Mouse (Mus musculus): ENCODE measurements around the gene Fshr.

Fshr gene

DNA sequence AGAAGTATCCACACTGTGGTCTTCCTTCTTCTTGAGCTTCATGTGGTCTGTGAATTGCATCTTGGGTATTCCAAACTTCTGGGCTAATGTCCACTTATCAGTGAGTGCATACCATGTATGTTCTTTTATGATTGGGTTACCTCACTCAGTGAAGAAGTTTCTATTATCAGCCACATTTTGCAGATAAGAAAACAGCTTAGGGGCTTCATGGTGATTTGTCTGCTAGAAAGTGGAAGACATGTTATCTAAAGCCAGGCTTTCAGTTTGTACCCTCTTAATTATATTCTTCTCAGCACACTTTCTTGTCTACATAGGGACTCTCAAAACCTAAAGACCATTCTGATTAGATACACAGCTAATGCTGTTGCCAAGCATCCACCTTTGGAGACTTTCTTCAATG, 165.8 kb downstream of the Fshr start:
- DNase-seq (ENCODE audit: low spot score) = no peak

DNA sequence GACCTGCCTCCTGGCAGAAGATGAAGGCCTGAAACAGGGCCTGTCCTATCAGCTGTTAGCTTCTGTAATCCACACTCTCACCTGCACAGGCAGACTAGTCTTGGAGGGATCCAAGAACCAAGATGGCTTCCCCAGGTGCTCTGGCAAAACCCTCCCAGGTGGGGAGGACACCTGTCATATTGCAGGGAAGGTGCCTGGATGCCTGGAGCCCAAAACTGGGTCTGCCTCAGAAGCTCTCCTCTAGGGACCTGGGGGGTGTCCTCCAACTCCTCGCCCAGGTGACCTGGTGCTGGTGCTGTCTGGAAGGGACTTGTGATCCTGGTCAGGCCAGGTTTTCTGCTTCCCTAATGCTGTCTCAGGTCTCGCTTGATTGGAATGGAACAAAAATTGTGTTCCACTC, 167.5 kb downstream of the Fshr start:
- no peak for DNase-seq (ENCODE audit: low spot score)

DNA sequence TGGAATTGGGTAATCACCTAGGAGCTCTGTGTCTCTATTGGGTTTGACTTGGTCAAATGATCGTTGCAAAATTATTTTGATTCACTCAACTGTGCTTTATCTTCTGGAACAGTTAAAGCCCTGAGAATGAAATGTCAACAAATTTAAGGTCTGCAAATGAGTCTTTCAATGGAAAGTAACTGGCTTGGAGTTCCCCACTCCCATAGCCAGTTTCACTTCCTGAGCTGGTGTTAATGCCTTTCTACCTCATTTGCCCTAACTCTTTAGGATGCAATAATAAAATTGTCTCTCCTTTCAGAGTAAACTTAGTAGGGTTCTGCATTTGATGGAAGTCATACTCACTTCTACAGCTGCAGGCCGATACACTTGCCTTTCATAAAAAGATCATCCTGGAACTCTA, 181.0 kb downstream of the Fshr start:
- DNase-seq (ENCODE audit: low spot score) = no peak

DNA sequence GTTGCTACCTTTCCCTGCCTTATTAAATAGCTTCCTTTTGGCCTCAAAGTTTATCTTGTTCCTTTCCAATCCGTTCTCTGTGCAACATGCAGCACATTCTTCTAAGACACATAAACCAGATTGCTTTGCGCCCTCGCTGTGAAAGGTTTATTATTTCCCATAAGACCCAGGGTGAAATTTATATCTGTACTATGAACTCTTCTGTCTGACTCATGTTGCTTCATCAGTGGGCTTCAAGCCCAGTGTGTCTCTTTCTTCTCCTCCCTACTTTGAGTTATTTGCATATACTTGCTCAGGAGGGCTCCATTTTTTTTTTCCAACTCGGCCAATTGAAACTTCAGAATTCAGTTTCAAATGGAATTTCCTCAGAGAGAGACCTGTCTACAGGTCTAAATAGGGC, 183.5 kb downstream of the Fshr start:
- DNase-seq (ENCODE audit: low spot score) = no peak

DNA sequence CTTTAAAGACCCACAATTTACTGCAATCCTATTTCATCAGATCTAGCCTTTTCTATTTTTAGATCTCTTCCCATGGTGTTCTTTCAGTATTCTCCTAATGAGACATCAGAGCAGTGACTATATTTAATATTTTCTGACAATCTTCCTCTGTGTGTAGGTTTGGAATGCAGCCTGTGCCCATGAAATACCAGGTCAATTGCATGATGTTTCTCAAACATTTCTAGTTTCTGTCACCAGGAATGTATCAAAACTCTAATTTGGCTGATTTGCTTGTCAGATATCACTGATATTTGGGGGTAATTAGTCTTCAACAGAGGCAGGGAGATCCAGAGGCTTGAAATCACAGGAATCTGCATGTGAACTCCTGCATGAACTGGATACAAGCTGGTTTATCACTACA, 186.8 kb downstream of the Fshr start:
- DNase-seq (ENCODE audit: low spot score) = no peak

DNA sequence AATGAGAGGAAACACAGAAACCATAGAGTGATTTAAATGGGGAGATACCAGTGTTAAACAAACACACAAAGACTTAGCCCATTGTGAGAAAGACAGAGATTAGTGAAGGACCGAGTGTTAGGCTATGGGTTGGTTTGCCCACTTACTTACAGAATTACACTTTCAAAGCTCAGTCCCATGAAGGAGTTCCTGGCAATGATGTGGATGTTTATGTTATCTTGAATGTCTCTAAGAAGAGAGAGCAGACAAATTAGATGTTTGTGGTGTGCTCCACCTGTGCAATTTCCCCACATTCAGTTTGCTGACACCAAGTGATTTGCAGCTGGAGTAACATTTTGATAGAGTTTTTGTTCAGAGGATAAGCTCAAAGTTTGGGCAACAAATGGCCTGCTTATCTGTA, 191.4 kb downstream of the Fshr start:
- DNase-seq (ENCODE audit: low spot score) = no peak

DNA sequence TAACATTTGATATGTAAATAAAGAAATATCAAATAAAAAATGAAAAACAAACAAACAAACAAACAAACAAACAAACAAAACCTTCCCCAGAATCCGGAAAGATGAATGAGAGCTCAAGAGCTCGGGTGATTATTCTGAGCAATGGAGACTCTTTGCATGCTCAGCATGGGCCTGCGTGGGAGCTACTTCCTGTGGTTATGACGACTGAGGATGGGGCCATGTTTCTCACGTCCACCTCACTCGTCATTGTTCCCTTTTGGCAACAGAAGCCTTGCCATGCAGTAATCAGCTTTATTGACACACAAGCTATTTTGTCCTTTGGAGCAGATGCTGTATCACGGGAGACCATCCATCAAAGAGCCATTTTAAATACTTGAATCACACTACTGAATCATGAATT, 191.8 kb downstream of the Fshr start:
- DNase-seq (ENCODE audit: low spot score) = no peak

- no peak for DNase-seq (ENCODE audit: low spot score)
These were observed 194.5 kb downstream of the Fshr start for GRCm38 (mm10) chr17:89005959-89006358.

GRCm38 (mm10) chr17:88999907-89000306, 200.6 kb downstream of the Fshr start:
- no peak for DNase-seq (ENCODE audit: low spot score)

DNA sequence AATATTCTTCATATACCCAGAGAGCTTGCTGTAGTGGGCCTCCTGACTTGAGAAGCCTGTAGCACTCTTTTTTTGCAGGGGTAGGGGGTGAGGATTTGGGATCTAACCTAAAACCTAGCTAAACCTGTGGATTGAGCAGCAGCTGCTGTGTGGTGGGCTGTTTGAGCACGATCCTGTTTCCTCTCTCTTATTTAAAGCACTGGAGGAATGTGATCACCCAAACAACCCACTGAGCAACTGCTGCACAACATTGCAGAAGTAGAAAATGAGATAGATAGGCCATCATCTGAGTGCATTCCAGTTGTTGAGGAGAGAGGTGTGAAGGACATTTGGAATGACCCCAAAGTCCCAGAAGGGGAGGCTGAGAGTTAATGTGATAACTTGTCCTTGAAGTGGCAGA, 202.2 kb downstream of the Fshr start:
- no peak for DNase-seq (ENCODE audit: low spot score)

- DNase-seq (ENCODE audit: low spot score) = no peak
These were observed 209.2 kb downstream of the Fshr start for GRCm38 (mm10) chr17:88991238-88991637.

- no peak for DNase-seq (ENCODE audit: low spot score)
These were observed 219.6 kb downstream of the Fshr start for GRCm38 (mm10) chr17:88980708-88981355.

DNA sequence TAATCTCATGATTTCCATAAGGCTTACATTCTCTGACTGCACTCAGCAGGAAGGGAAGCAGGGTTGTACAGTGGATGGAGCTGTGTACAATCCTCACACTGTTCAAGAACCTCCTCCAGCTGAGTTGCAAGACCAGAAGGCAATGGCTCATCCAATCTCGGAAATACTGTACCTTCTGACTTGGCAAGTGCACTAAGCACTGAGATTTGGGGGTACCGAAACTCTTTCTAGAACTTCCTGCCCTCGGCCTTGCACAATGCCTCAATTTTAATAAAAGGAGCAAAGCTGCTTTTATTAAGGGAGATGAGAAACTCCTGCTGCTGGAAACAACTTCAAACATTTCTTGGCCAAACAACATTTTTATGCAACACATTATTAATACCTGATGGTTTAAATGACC, 225.9 kb downstream of the Fshr start:
- DNase-seq (ENCODE audit: low spot score) = no peak

DNA sequence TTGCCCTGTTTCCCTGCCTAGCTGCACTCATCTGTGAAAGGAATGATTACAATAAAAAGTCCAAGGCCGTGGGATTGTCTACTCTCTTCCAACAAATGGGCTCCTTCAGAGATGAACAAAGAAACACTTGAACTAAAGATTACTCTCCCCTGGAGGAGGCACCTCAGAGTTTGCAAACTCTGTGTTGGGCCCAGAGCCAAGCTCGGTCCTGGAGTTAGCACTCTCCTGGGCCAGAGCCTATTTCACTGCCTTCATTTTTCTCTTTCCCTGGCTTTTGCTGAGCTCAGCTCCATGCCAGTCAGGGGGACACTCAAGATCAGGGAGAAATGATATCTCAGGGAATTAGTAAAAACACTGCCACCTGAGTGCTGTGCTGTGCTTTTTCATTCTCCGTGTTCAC, 234.4 kb downstream of the Fshr start:
- no peak for DNase-seq (ENCODE audit: low spot score)

DNA sequence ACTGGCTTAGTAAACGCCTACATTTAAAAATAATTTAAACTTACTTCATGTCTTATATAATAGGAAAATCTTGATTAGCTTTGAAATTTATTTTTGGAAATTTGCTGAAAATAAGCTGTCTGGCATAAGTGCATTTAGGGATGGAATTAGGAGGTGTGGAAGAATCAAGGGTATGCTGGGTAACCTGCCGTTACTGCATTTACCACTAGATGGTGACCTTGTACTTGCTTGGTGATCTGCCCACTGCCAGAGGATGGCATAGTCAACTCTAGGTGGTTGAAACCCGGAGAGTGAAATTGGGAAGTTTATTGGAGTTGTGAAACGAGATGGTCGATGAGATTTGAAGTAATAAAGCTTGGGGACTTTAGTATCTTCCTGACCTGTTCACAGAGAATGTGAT, 246.5 kb downstream of the Fshr start:
- DNase-seq (ENCODE audit: low spot score) = no peak

DNA sequence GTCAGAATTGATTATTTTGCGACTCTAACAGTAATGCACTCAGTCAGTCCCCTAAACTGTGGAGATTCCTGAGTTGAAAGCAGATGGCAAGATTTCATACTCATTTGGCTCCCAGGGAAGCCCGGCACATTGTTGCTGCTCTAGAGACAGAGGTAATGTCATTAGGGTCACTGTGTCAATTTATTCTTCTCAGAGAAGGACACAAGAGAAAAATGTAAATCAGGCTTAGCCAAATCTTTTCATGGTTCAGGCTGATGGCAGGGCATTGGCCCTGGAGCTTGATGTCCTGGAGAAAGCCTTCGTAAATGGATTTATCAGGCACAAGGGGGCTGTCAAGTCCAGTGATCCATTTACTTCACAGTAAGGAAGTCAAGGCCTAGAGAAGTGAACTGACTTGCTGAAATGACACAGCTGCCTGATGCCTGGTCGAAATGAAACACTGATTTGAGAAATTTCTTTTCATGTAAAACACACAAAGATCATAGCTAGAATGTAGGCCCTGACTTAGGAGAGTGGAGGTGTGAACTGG, 262.3 kb downstream of the Fshr start:
- no peak for DNase-seq (ENCODE audit: low spot score)

DNA sequence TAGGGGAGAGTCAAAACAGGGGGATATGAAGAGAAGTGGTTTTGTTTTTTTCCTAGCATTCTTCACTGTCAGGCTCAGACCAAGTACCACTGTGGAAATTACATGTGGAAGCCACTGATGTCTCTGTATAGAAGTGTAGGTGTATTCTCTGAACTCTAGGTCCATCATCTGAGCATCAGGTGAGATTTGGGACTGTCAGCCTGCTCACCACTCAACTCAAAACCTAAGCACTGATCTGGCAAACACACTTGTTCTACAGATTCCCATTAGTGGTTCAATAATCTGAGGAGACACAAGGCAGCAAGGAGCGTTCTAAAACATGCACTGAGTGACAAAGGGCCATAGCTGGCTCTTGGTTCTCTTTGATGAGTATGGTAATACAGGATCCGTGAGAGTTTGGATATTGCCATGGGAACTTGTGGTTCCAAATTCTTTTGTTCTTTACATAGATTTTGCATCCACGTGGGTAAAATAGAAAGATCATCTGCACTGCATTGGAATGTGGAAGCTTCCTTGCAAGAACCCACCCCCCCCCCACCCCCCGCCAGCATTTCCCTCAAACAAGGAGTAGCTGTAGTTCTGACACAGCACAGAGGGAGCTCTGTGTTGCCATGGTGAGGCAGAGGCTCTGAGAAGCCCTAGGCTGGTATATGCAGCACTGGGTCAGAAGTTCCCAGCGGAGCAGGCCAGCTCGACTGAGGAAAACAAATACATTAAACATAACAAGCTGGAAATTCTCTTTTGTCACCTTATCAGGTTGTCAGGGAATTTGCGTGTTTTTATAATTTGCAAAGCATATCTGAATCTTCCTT, 262.9 kb downstream of the Fshr start:
- DNase-seq (ENCODE audit: low spot score) = no peak

GRCm38 (mm10) chr17:88936941-88937340, 263.5 kb downstream of the Fshr start:
- DNase-seq (ENCODE audit: low spot score) = no peak

Data from layer of hippocampus, adult 9-10 months (tissue).